Mouse (Mus musculus) lung, embryonic 14.5 days (tissue): ENCODE measurements around the gene Ptp4a2. TPM values are rescaled to one million over a fixed set of nuclear protein-coding genes. Genes with fewer than 3 reads are reported as not detected.
"Not testable (repeated sequence)": the region's sequence is repeated elsewhere in the genome, so short reads cannot be mapped to it uniquely, and the experiment has no call there.

ENCODE experiments used
- ATAC-seq: fragments of 200-750 bp; cut with Nextera tagmentation; 2 replicates; pipeline ENCODE4 v1.8.0; 2017; ENCODE audit warnings: mild to moderate bottlenecking, moderate TSS enrichment, moderate library complexity; ENCODE audit not compliant: insufficient read depth
- DNase-seq: peaks from one replicate; pipeline ENCODE4 v3.0.0-alpha.2; 2015
- H3K27ac ChIP-seq: fragments of 300-500 bp; sonication (generic); 2 replicates; pipeline ENCODE4 v1.5.1; 2014; ENCODE audit warnings: low read depth, mild to moderate bottlenecking, moderate library complexity
- H3K27me3 ChIP-seq: fragments of 300-500 bp; sonication (generic); 2 replicates; pipeline ENCODE4 v1.6.1; 2014; ENCODE audit warnings: low read length, control low read depth; ENCODE audit not compliant: insufficient read depth
- H3K36me3 ChIP-seq: fragments of 300-500 bp; sonication (generic); 2 replicates; pipeline ENCODE4 v1.6.1; 2014; ENCODE audit warnings: control low read depth; ENCODE audit not compliant: insufficient read depth
- H3K4me1 ChIP-seq: fragments of 300-500 bp; sonication (generic); 2 replicates; pipeline ENCODE4 v1.6.1; 2014; ENCODE audit warnings: antibody characterized with exemption, control low read depth; ENCODE audit not compliant: insufficient read depth
- H3K4me2 ChIP-seq: fragments of 300-500 bp; sonication (generic); 2 replicates; pipeline ENCODE4 v1.6.1; 2014; ENCODE audit warnings: mild to moderate bottlenecking
- H3K4me3 ChIP-seq: fragments of 300-500 bp; sonication (generic); 2 replicates; pipeline ENCODE4 v1.5.1; 2014; ENCODE audit warnings: low read depth, low read length
- H3K9ac ChIP-seq: fragments of 300-500 bp; sonication (generic); 2 replicates; pipeline ENCODE4 v1.6.1; 2014
- H3K9me3 ChIP-seq: fragments of 300-500 bp; sonication (generic); 2 replicates; pipeline ENCODE4 v1.6.1; 2016; ENCODE audit warnings: low read depth, low read length, control low read depth
- CTCF ChIP-seq: IDR thresholded peaks from 2 replicates; pipeline ENCODE4 v1.5.1; 2016; ENCODE audit warnings: antibody characterized with exemption, low read depth
- WGBS: fragments of 180-500 bp; shearing (Covaris S2); extraction: QIAGEN DNeasy Blood & Tissue Kit; methylation state at CpG from one replicate; pipeline ENCODE4 v1.1.7; 2014; 5-methylcytosine and 5-hydroxymethylcytosine counted together
- polyA plus RNA-seq: library from polyadenylated mRNA; unstranded; fragments of >200 nt; fragmentation: Nextera tagmentation; extraction: Ambion mirVana; gene quantifications from 2 replicates; pipeline ENCODE4 v1.2.1, GENCODE M21; 2014

Gene Ptp4a2
- polyA plus RNA-seq, 1 experiment from 2014 or later: 291 TPM

DNA sequence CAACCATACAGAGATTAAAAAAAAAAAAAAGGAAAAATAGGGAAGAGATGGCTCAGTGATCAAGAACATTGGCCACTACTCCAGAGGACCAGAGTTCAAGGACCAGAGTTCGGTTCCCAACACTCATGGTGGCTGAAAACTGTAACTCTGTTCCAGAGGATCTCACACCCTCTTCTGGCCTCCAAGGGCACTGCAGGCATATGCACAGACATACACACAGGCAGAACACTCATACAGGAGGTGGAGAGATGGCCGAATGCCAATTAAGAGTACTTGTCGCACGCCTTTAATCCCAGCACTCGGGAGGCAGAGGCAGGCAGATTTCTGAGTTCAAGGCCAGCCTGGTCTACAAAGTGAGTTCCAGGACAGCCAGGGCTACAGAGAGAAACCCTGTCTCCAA, 55.2 kb downstream of the Ptp4a2 start:
- not testable (repeated sequence) for ATAC-seq

DNA sequence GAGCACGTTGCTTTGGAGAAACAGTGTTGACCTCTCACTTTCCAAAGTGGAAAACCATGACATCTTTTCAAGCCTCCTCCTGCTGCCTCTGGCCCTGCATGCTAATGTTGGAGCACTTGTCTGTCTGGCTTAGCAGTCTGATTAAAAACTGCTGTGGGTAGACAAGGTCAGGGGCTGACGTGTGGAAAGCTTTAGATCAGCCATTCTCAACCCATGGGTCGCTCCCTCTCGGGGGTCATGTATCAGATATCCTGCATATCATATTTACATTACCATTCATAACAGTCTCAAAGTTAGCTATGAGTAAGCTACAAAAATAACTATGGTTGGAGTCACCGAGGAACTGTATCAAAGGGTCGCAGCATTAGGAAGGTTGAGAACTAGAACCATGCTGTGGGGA, 57.2 kb downstream of the Ptp4a2 start:
- ATAC-seq (no peak), DNase-seq (no peak)
- H3K4me2 ChIP-seq: no peak overlapping the region
- no peaks in the 10 kb centered on the region for H3K4me1 ChIP-seq
- no peaks in the 10 kb centered on the region for H3K27me3 ChIP-seq
- WGBS: 23% methylated on average over 6 of the region's 6 CpGs
- H3K9me3 ChIP-seq: no peaks in the 10 kb centered on the region
- no peaks in the 10 kb centered on the region for H3K36me3 ChIP-seq
- no peak overlapping the region for H3K4me3 ChIP-seq
- H3K27ac ChIP-seq: no peak overlapping the region
- TF ChIP-seq CTCF: no peak
- no peak overlapping the region for H3K9ac ChIP-seq

More for the DNA sequence above, 55.2 kb downstream of the Ptp4a2 start:
- H3K36me3 ChIP-seq, H3K4me1 ChIP-seq, H3K4me2 ChIP-seq, DNase-seq, H3K27ac ChIP-seq, H3K9me3 ChIP-seq, H3K27me3 ChIP-seq, H3K4me3 ChIP-seq, H3K9ac ChIP-seq: not testable (repeated sequence)
- TF ChIP-seq CTCF: 0 out of 2 replicates have a peak, but pooled peaks have one; percentile 33
- 95% methylated on average over 5 of the region's 5 CpGs for WGBS

DNA sequence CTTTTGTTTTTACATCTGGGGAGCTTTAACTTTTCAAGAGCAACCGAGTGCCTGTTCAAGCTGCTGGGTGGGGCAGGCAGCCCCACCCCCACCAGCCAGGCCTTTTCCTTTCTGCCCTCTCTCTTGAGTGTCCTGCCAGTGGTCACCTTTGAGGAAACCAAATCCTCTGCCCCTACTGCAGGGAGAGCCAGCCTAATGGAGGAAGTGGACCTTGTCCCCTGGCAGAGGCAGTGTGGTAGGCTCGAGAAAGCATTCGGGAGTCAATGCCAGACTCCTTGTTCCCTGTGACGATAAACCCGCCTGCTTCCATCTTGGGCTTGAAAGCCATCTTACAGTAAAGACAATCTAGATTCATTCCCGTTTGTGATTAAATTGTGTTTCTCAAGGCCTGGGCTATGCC, 59.5 kb downstream of the Ptp4a2 start:
- DNase-seq (no peak), ATAC-seq (no peak)
- 77% methylated on average over 6 of the region's 6 CpGs for WGBS
- Histone ChIP-seq H3K4me3 (no peak overlapping the region), H3K4me2 (no peak overlapping the region), H3K27me3 (no peaks in the 10 kb centered on the region), H3K9me3 (no peaks in the 10 kb centered on the region), H3K36me3 (no peaks in the 10 kb centered on the region), H3K4me1 (no peaks in the 10 kb centered on the region), H3K27ac (no peak overlapping the region), H3K9ac (no peak overlapping the region)
- no peak for TF ChIP-seq CTCF

DNA sequence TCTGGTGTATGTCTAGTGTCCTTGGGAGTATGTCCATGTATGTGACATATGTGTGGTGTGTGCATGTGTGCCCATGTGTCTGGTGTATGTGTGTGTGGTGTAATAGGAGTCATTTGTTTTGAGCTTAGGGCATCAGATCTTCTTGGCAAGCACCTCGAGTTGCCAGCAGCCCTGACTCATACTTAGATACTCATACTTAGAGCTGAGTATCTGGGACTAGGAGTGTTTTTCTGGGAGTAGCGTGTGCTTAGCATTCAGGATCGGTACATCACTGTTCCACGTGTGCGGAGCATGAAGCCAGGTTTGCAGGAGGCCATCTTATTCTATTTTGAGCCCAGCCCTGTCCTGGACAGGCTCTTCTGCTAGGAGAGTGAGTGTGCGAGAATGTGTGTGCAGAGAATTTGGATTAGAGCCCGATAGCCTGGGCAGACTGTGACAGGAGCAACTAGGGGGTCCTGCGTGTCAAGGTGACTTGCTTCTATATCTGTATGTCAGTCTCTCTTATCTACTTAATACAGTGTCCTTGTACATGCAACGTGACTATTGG, 61.4 kb downstream of the Ptp4a2 start:
- 75% methylated on average over 9 of the region's 9 CpGs for WGBS
- DNase-seq (no peak), ATAC-seq (no peak)
- TF ChIP-seq CTCF: no peak
- no peaks in the 10 kb centered on the region for H3K9me3 ChIP-seq
- no peaks in the 10 kb centered on the region for H3K36me3 ChIP-seq
- H3K4me1 ChIP-seq: peaks cover 1% of the 10 kb centered on the region; the same call in 1 of the 2 replicates
- H3K27me3 ChIP-seq: no peaks in the 10 kb centered on the region
- H3K9ac ChIP-seq: no peak overlapping the region
- H3K27ac ChIP-seq: 0 out of 2 replicates have a peak overlapping the region, but pooled peaks have one; percentile 8
- H3K4me2 ChIP-seq: no peak overlapping the region
- no peak overlapping the region for H3K4me3 ChIP-seq

DNA sequence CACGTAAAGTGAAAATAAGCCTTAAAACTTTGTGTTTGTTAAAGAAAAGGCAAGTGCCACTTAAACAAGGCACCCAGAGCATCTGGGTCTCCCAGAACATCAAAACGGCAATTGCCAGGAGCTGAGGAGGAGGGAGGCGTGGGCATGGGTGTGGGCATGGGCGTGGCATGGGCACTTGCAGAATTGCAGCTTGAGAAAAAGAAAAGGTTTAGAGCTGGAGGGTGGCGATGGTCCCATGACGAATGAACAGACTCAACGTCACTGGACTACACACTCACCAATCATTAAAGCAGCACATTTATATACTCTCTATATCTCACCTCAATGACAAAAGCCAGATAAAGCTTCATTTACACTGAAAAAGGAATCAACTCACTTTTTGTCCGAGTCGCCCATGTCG, 63.8 kb downstream of the Ptp4a2 start:
- H3K4me1 ChIP-seq: peaks cover 7% of the 10 kb centered on the region
- no peak overlapping the region for H3K27ac ChIP-seq
- no peak overlapping the region for H3K9ac ChIP-seq
- no peak for TF ChIP-seq CTCF
- DNase-seq (no peak), ATAC-seq (no peak)
- no peaks in the 10 kb centered on the region for H3K9me3 ChIP-seq
- H3K4me2 ChIP-seq: no peak overlapping the region
- WGBS: 73% methylated on average over 10 of the region's 10 CpGs
- H3K4me3 ChIP-seq: no peak overlapping the region
- no peaks in the 10 kb centered on the region for H3K27me3 ChIP-seq
- H3K36me3 ChIP-seq: no peaks in the 10 kb centered on the region

DNA sequence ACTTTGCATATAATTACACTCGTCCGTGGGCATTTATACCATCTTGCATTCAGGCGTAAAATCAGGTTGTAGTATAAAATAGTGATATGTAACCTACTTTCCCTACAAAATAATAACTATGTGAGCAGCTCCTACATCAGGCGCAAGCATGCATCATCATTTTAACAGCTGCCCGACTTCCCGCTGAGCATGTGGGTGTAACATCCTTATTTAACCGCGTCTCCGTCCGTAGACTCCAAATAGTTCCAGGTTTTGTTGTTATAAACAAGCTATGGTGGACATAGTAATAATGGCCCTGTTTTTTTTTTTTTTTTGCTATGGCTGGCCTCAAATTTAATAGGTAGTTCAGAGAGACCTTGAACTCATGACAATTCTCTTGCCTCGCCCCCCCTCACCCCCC, 64.4 kb downstream of the Ptp4a2 start:
- 82% methylated on average over 11 of the region's 11 CpGs for WGBS
- no peak for DNase-seq
- no peak overlapping the region for H3K9ac ChIP-seq
- H3K27ac ChIP-seq: no peak overlapping the region
- H3K27me3 ChIP-seq: no peaks in the 10 kb centered on the region
- H3K4me2 ChIP-seq: no peak overlapping the region
- H3K4me3 ChIP-seq: no peak overlapping the region
- TF ChIP-seq CTCF: no peak
- no peaks in the 10 kb centered on the region for H3K9me3 ChIP-seq
- peaks cover 7% of the 10 kb centered on the region for H3K4me1 ChIP-seq
- no peak for ATAC-seq
- no peaks in the 10 kb centered on the region for H3K36me3 ChIP-seq

DNA sequence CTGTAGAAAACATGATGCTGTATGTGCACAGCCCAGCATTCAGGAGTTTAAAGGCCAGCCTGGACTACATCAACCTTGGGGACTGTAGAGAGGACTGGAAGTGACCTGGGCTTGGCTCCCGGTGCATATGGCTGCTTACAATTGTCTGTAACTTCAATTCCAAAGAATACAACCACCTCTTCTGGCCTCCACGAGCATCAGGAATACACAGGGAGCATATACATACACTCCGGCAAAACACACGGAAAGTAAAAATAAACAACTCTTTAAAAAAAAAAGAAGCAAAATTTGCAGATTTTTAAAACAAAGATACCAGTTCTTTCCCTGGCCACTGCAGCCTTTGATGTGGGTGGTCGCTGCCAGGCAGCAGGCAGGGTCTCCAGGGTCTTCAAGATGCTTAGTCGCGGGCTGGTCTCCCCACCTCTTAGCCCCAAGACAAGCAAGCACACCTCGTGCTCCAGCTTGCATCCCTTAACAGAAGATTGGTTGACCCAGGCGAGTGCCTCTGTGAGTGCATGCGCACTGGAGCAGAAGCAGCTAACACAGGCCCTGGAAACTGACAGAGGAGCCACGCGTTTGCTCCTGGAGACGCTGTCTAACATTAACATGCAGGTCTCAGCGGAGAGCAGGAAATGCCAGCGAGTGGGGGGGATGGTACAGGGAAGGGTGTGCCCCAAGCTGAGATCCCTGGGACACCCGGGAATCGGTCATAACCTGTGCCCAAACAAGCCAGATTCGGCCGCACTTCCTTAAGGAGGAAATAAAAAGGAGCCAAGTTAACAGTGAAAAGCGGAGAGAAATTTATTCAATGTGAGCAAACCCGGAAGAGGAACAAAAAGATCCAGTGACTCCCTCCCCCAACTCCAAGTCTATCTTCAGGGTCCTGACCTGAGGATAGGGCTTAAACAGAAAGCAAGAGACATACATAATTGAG, 66.1 kb downstream of the Ptp4a2 start:
- H3K4me1 ChIP-seq: peaks cover 11% of the 10 kb centered on the region
- H3K36me3 ChIP-seq: no peaks in the 10 kb centered on the region
- ATAC-seq (peak; percentile 76), DNase-seq (peak; percentile 84)
- TF ChIP-seq CTCF: no peak
- H3K4me3 ChIP-seq: peak overlapping the region; percentile 28
- WGBS: 4% methylated on average over 21 of the region's 21 CpGs
- H3K4me2 ChIP-seq: peak overlapping the region; percentile 64
- H3K27ac ChIP-seq: peak overlapping the region; percentile 82
- H3K9me3 ChIP-seq: no peaks in the 10 kb centered on the region
- peak overlapping the region; percentile 64 for H3K9ac ChIP-seq
- H3K27me3 ChIP-seq: no peaks in the 10 kb centered on the region
